Mouse (Mus musculus) CH12.LX (cell line): ENCODE results near the gene Strc. TPM values are rescaled to one million over a fixed set of nuclear protein-coding genes. Genes with fewer than 3 reads are reported as not detected.

ENCODE experiments used
- DNase-seq: peaks from one replicate; pipeline ENCODE4 v3.0.0-alpha.2; 2013; ENCODE audit errors: extremely low read depth
- H3K27ac ChIP-seq: 2 replicates; pipeline ENCODE4 v1.5.1; 2012; ENCODE audit warnings: low read depth, mild to moderate bottlenecking, control low read depth, moderate library complexity; ENCODE audit not compliant: insufficient read depth
- H3K27me3 ChIP-seq: replicated peaks from 2 replicates; pipeline ENCODE3; 2012; ENCODE audit warnings: inconsistent platforms
- H3K36me3 ChIP-seq, 2 experiments: replicated peaks in 1 of 2; 2 replicates each; pipeline versions ENCODE3 to v1.6.1; 2012; ENCODE audit warnings: inconsistent platforms in 1 of 2, low read length in 1 of 2, mild to moderate bottlenecking in 1 of 2, mixed read lengths in 1 of 2, moderate library complexity in 1 of 2; ENCODE audit not compliant: control insufficient read depth in 1 of 2, insufficient read depth in 1 of 2
- H3K4me1 ChIP-seq, 2 experiments: 2 replicates each; pipeline ENCODE4 v1.6.1; 2012; ENCODE audit warnings: inconsistent platforms in 1 of 2, moderate library complexity in 1 of 2; ENCODE audit not compliant: insufficient read depth in 2 of 2, control insufficient read depth in 1 of 2
- H3K4me2 ChIP-seq: 2 replicates; pipeline ENCODE4 v1.6.1; 2012; ENCODE audit warnings: low read depth, mild to moderate bottlenecking, control low read depth; ENCODE audit not compliant: poor library complexity, insufficient read depth, severe bottlenecking
- H3K4me3 ChIP-seq, 3 experiments: fragments of 150-350 bp in 1 of 3; sonication (generic) in 1 of 3; replicated peaks in 1 of 3; 2 replicates each; pipeline versions ENCODE3 to v1.5.1; 2011 to 2012; ENCODE audit warnings: low read depth in 2 of 3, low read length in 2 of 3, mild to moderate bottlenecking in 2 of 3, moderate library complexity in 2 of 3, control low read depth in 1 of 3, improper control_type of control experiment in 1 of 3, inconsistent platforms in 1 of 3, mixed read lengths in 1 of 3; ENCODE audit not compliant: poor library complexity in 1 of 3
- H3K79me2 ChIP-seq: replicated peaks from 2 replicates; pipeline ENCODE4 v1.6.1; 2012; ENCODE audit warnings: mild to moderate bottlenecking, moderate library complexity; ENCODE audit not compliant: control insufficient read depth, poor library complexity, insufficient read depth, severe bottlenecking; ENCODE audit errors: extremely low read depth
- H3K9ac ChIP-seq: 2 replicates; pipeline ENCODE4 v1.6.1; 2012; ENCODE audit warnings: low read depth, mild to moderate bottlenecking, control low read depth, moderate library complexity; ENCODE audit not compliant: insufficient read depth
- H3K9me3 ChIP-seq: replicated peaks from 2 replicates; pipeline ENCODE3; 2012; ENCODE audit warnings: low read length, inconsistent platforms, mixed read lengths
- CHD1 ChIP-seq: IDR thresholded peaks from 2 replicates; pipeline ENCODE4 v1.6.1; 2012; ENCODE audit warnings: low read depth, low read length, improper control_type of control experiment, inconsistent platforms
- CHD2 ChIP-seq: IDR thresholded peaks from 2 replicates; pipeline ENCODE4 v1.6.1; 2011; ENCODE audit warnings: low read length, improper control_type of control experiment
- E2F4 ChIP-seq: IDR thresholded peaks from 2 replicates; pipeline ENCODE4 v1.6.1; 2011; ENCODE audit warnings: low read depth, low read length, improper control_type of control experiment; ENCODE audit not compliant: insufficient replicate concordance
- ELF1 ChIP-seq: IDR thresholded peaks from 2 replicates; pipeline ENCODE4 v1.6.1; 2014; ENCODE audit warnings: low read depth, mild to moderate bottlenecking, inconsistent platforms, low read length, improper control_type of control experiment
- ETS1 ChIP-seq: conservative IDR thresholded peaks from 2 replicates; pipeline ENCODE4 v1.6.1; 2012; ENCODE audit warnings: low read depth, mild to moderate bottlenecking, inconsistent platforms, low read length, improper control_type of control experiment, moderate library complexity
- JUN ChIP-seq: IDR thresholded peaks from 2 replicates; pipeline ENCODE4 v1.6.1; 2011; ENCODE audit warnings: low read depth, mild to moderate bottlenecking, low read length, improper control_type of control experiment, moderate library complexity; ENCODE audit not compliant: insufficient read depth
- JUND ChIP-seq: conservative IDR thresholded peaks from 2 replicates; pipeline ENCODE4 v1.6.1; 2011; ENCODE audit warnings: low read depth, low read length, improper control_type of control experiment
- MAFK ChIP-seq: IDR thresholded peaks from 2 replicates; pipeline ENCODE4 v1.6.1; 2011; ENCODE audit warnings: low read length, improper control_type of control experiment; ENCODE audit not compliant: insufficient replicate concordance
- MAX ChIP-seq: IDR thresholded peaks from 2 replicates; pipeline ENCODE4 v1.6.1; 2011; ENCODE audit warnings: low read length, improper control_type of control experiment
- MAZ ChIP-seq: IDR thresholded peaks from 2 replicates; pipeline ENCODE4 v1.6.1; 2012; ENCODE audit warnings: low read depth, mild to moderate bottlenecking, inconsistent platforms, low read length, improper control_type of control experiment, moderate library complexity
- MEF2A ChIP-seq: IDR thresholded peaks from 2 replicates; pipeline ENCODE4 v1.6.1; 2014; ENCODE audit warnings: low read depth, mild to moderate bottlenecking, inconsistent platforms, low read length, improper control_type of control experiment, borderline replicate concordance
- NRF1 ChIP-seq: IDR thresholded peaks from 2 replicates; pipeline ENCODE4 v1.6.1; 2014; ENCODE audit warnings: low read depth, mild to moderate bottlenecking, inconsistent platforms, low read length, improper control_type of control experiment, moderate library complexity
- PAX5 ChIP-seq: IDR thresholded peaks from 2 replicates; pipeline ENCODE4 v1.6.1; 2012; ENCODE audit warnings: low read length, inconsistent platforms, mixed read lengths
- POLR2A ChIP-seq: IDR thresholded peaks from 2 replicates; pipeline ENCODE4 v1.6.1; 2011; ENCODE audit warnings: low read depth, mild to moderate bottlenecking, improper control_type of control experiment, low read length
- RAD21 ChIP-seq: IDR thresholded peaks from 2 replicates; pipeline ENCODE4 v1.6.1; 2011; ENCODE audit warnings: low read depth, mild to moderate bottlenecking, low read length, improper control_type of control experiment, moderate library complexity
- SMC3 ChIP-seq: IDR thresholded peaks from 2 replicates; pipeline ENCODE4 v1.6.1; 2011; ENCODE audit warnings: low read depth, low read length, improper control_type of control experiment
- TCF12 ChIP-seq: IDR thresholded peaks from 2 replicates; pipeline ENCODE4 v1.6.1; 2014; ENCODE audit warnings: low read depth, mild to moderate bottlenecking, inconsistent platforms, low read length, improper control_type of control experiment
- UBTF ChIP-seq: IDR thresholded peaks from 2 replicates; pipeline ENCODE4 v1.6.1; 2012; ENCODE audit warnings: low read depth, mild to moderate bottlenecking, inconsistent platforms, low read length, improper control_type of control experiment, moderate library complexity
- USF1 ChIP-seq: IDR thresholded peaks from 2 replicates; pipeline ENCODE4 v1.6.1; 2014; ENCODE audit warnings: low read depth, mild to moderate bottlenecking, inconsistent platforms, low read length, improper control_type of control experiment
- USF2 ChIP-seq: conservative IDR thresholded peaks from 2 replicates; pipeline ENCODE4 v1.6.1; 2011; ENCODE audit warnings: low read depth, low read length, improper control_type of control experiment
- ZKSCAN1 ChIP-seq: IDR thresholded peaks from 2 replicates; pipeline ENCODE4 v1.6.1; 2012; ENCODE audit warnings: low read depth, inconsistent platforms, low read length, improper control_type of control experiment, borderline replicate concordance
- ZMIZ1 ChIP-seq: IDR thresholded peaks from 2 replicates; pipeline ENCODE4 v1.6.1; 2012; ENCODE audit warnings: low read depth, mild to moderate bottlenecking, inconsistent platforms, low read length, improper control_type of control experiment
- ZNF384 ChIP-seq: IDR thresholded peaks from 2 replicates; pipeline ENCODE4 v1.6.1; 2012; ENCODE audit warnings: low read depth, low read length, improper control_type of control experiment, inconsistent platforms
- dilution Hi-C: fragments of 300-500 bp; cut with MboI; formaldehyde crosslinking; loops from 2 replicates; pipeline ENCODE4 v1.14.3; 2020; ENCODE audit warnings: low sequenced_read_pairs; ENCODE audit not compliant: extremely low pct_unique_long_range_greater_than_20kb, extremely low pct_ligation_motif_present
- in situ Hi-C: fragments of 300-500 bp; cut with MboI; formaldehyde crosslinking; loops from 3 replicates; pipeline ENCODE4 v1.14.3; 2019; ENCODE audit warnings: low sequenced_read_pairs, low pct_ligation_motif_present, low pct_unique_long_range_greater_than_20kb, mixed read lengths
- polyA plus RNA-seq: library from polyadenylated mRNA; unstranded; fragments of >175 nt; gene quantifications from 2 replicates; pipeline ENCODE4 v1.2.1, GENCODE M21; 2012; ENCODE audit warnings: low read depth; ENCODE audit not compliant: insufficient read length
- total RNA-seq, 2 experiments: library from RNA; depleted of rRNA; stranded (reverse); fragments of 300-350 nt in 1 of 2; fragments of >200 nt in 1 of 2; gene quantifications; 2 replicates each; pipeline ENCODE4 v1.2.3; 2012 to 2014

Gene Strc
- total and polyA plus RNA-seq, 3 experiments = 1.6 to 9.2 (median 6.3) TPM

DNA sequence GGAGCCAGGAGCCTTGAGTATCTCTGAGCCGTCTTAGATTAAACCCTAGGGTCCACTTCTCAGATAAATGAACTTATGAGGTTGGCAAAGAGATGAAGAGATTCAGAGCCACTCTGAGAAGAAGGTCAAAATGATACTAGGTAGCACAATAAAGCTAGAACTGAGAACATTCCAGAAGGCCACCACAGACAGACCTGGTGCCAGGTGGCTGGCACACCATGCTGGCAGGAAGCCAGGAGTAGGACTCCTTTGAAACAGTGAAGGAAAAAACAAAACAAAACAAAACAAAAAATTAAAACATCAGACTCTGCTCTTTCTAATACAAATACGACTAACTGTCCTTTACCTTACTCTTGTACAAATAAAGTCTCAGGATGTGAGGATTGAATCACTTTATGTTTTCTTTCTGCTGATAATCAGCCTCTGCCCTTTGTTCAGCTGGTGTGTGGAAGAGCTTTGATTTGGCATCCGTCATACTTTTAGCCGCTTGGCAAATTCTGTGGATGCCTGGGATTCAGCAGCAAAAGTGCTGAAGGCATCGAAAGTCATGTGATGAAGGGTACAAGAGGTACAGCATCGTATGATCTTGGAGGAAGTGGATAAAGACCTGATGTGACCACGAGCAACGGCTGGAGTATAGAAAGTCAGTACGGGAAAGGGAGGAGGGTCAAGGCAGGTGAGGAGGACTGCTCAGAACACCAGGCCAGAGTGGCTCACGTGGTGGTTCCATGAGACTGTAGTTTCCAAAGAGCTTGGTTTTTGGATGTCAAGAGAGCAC, 63.1 kb downstream of the Strc start:
- Histone ChIP-seq H3K4me3 (no peak overlapping the region), H3K79me2 (no peaks in the 10 kb centered on the region), H3K9ac (no peak overlapping the region), H3K9me3 (no peaks in the 10 kb centered on the region), H3K4me1 (no peaks in the 10 kb centered on the region), H3K4me2 (no peak overlapping the region), H3K36me3 (peaks cover 15 to 52% of the 10 kb centered on the region in 2 experiments), H3K27me3 (no peaks in the 10 kb centered on the region), H3K27ac (no peak overlapping the region)
- DNase-seq = no peak
- TF ChIP-seq CHD1 (no peak), PAX5 (no peak), USF1 (no peak), JUN (no peak), ETS1 (no peak), JUND (no peak), MAZ (no peak)
- dilution Hi-C loops (no loop called here), in situ Hi-C loops (no loop called here)

DNA sequence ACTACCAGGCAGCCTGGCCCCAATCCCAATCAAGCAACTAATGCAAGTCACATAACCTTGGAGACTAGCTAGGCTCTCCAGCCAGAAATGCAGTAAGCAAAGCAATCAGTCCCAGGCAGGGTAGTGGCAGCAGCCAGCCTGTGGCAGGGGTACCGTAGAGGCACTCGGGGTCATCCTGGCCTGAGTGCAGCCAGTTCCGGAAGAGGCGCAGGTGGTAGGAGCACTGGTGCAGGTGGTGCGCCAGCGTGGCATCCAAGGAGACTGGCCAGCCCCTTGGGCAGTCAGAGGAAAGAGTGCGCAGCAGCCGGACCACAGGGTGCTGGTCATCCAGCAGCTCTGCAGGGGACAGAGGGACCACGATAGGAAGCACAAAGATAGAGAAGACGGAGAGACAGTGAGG, 63.9 kb downstream of the Strc start:
- no peak overlapping the region for H3K4me2 ChIP-seq
- no peak for TF ChIP-seq MEF2A
- no peak for TF ChIP-seq MAX
- no peak for TF ChIP-seq ZKSCAN1
- TF ChIP-seq E2F4 = no peak
- TF ChIP-seq ZMIZ1 = no peak
- TF ChIP-seq USF1 = no peak
- TF ChIP-seq USF2 = no peak
- no peak for TF ChIP-seq SMC3
- TF ChIP-seq JUND = no peak
- no peak for TF ChIP-seq ELF1
- no peak for TF ChIP-seq NRF1
- TF ChIP-seq ZNF384 = no peak
- no peak for TF ChIP-seq RAD21
- TF ChIP-seq MAFK = no peak
- TF ChIP-seq TCF12 = no peak
- TF ChIP-seq UBTF = no peak
- no peak for TF ChIP-seq CHD2
- no peak for TF ChIP-seq POLR2A
- TF ChIP-seq, all 38 proteins: peak for 0
- peaks cover 15 to 55% of the 10 kb centered on the region in 2 experiments for H3K36me3 ChIP-seq
- H3K79me2 ChIP-seq = no peaks in the 10 kb centered on the region
- H3K9ac ChIP-seq = no peak overlapping the region
- H3K27me3 ChIP-seq = no peaks in the 10 kb centered on the region
- H3K4me1 ChIP-seq = no peaks in the 10 kb centered on the region
- no peak overlapping the region for H3K27ac ChIP-seq
- dilution Hi-C loops = no loop called here
- no peaks in the 10 kb centered on the region for H3K9me3 ChIP-seq
- no peak for DNase-seq
- in situ Hi-C loops = no loop called here
- H3K4me3 ChIP-seq = no peak overlapping the region
